In genomic region chr6:149101076-149101942, GRCm38 (mm10) we compare ENCODE assay signal across 8 mouse cellular contexts. TPM values are rescaled to one million over a fixed set of nuclear protein-coding genes. Genes with fewer than 3 reads are reported as not detected.
DNase-seq lines count a peak whose midpoint lies in the region; ATAC-seq and TF ChIP-seq lines count a peak whose summit lies in the region.

TSS of gene Dennd5b (minus strand) at chr6:149101680.

- no peak for TF ChIP-seq CTCF in C2C12 (IDR thresholded peaks at IDR 0.05; ENCODE audit: control insufficient read depth, insufficient read depth, insufficient read length)
- TF ChIP-seq CTCF in brain, embryonic 14.5 days (IDR thresholded peaks at IDR 0.05; ENCODE audit: borderline replicate concordance, extremely low read depth, insufficient read depth, insufficient read length) = no peak
- no peak for TF ChIP-seq CTCF in heart, postnatal 0 days (IDR thresholded peaks at IDR 0.05; ENCODE audit: low read depth)
- no peak for TF ChIP-seq CTCF in liver, embryonic 14.5 days (IDR thresholded peaks at IDR 0.05; ENCODE audit: low read depth)
- TF ChIP-seq CTCF in testis, adult 2 months (IDR thresholded peaks at IDR 0.05; ENCODE audit: control insufficient read depth, insufficient read depth, insufficient replicate concordance, low read depth, low read length) = no peak

- peak within 1 kb of the TSS; percentile 72 for H3K4me3 ChIP-seq in C2C12 (ENCODE audit: insufficient read depth, poor library complexity, severe bottlenecking)
- H3K4me3 ChIP-seq in forebrain, embryonic 13.5 days = peak within 1 kb of the TSS; percentile 73
- peak within 1 kb of the TSS; percentile 92 for H3K4me3 ChIP-seq in heart, postnatal 0 days (ENCODE audit: low read depth, low read length)
- peak within 1 kb of the TSS; percentile 52 to 60 for H3K4me3 ChIP-seq in liver, embryonic 14.5 days (ENCODE audit: insufficient read depth in 1 of 2, low read depth in 2 of 2, low read length in 2 of 2)
- H3K4me3 ChIP-seq in neural tube, embryonic 13.5 days = peak within 1 kb of the TSS; percentile 87
- H3K4me3 ChIP-seq in testis, adult 2 months (ENCODE audit: control insufficient read depth, low read depth, low read length) = peak within 1 kb of the TSS; percentile 88

- WGBS in forebrain, embryonic 13.5 days = under 1% methylated on average over 121 of the region's 124 CpGs
- under 1% methylated on average over 101 of the region's 124 CpGs for WGBS in heart, postnatal 0 days
- WGBS in liver, embryonic 14.5 days (ENCODE audit: insufficient replicate concordance) = under 1% methylated on average over 122 of the region's 124 CpGs
- WGBS in neural tube, embryonic 13.5 days = under 1% methylated on average over 119 of the region's 124 CpGs

- DNase-seq in brain, embryonic 14.5 days (ENCODE audit: low read depth) = peak; percentile 95
- peak; percentile 73 for DNase-seq in heart, postnatal 0 days (ENCODE audit: low spot score)
- DNase-seq in kidney, postnatal 36 days = peak; percentile 85 to 94
- DNase-seq in liver, embryonic 14.5 days (ENCODE audit: low read depth in 3 of 3, low spot score in 3 of 3) = peak in 1 of 3 experiments; percentile 7

- peak; percentile 89 for TF ChIP-seq POLR2A in brain, embryonic 14.5 days (IDR thresholded peaks at IDR 0.05; ENCODE audit: borderline replicate concordance, extremely low read depth, insufficient read depth, insufficient read length, poor library complexity, severe bottlenecking)
- peak; percentile 67 for TF ChIP-seq POLR2A in testis, adult 2 months (IDR thresholded peaks at IDR 0.05; ENCODE audit: control insufficient read depth, low read depth, low read length)

- H3K4me1 ChIP-seq in forebrain, embryonic 13.5 days = peaks cover 11% of the 10 kb centered on the region
- H3K4me1 ChIP-seq in heart, postnatal 0 days (ENCODE audit: control insufficient read depth, insufficient read depth) = no peaks in the 10 kb centered on the region
- H3K4me1 ChIP-seq in liver, embryonic 14.5 days (replicated peaks; ENCODE audit: control insufficient read depth in 2 of 2, insufficient read depth in 2 of 2, low read length in 1 of 2) = no peaks in the 10 kb centered on the region
- peaks cover 15% of the 10 kb centered on the region for H3K4me1 ChIP-seq in neural tube, embryonic 13.5 days (replicated peaks)
- H3K4me1 ChIP-seq in testis, adult 2 months (ENCODE audit: control insufficient read depth, insufficient read depth, low read length) = no peaks in the 10 kb centered on the region; the same call in 1 of the 2 replicates

- H3K27ac ChIP-seq in forebrain, embryonic 13.5 days = peak within 1 kb of the TSS; percentile 98
- peak within 1 kb of the TSS; percentile 94 for H3K27ac ChIP-seq in heart, postnatal 0 days (ENCODE audit: low read depth)
- H3K27ac ChIP-seq in liver, embryonic 14.5 days = peak within 1 kb of the TSS; percentile 16; the same call in 1 of the 2 replicates
- peak within 1 kb of the TSS; percentile 99 for H3K27ac ChIP-seq in neural tube, embryonic 13.5 days (replicated peaks)
- H3K27ac ChIP-seq in testis, adult 2 months (ENCODE audit: control insufficient read depth, insufficient read depth, low read depth, low read length) = peak within 1 kb of the TSS; percentile 93

- ATAC-seq in forebrain, embryonic 13.5 days = peak; percentile 95
- peak; percentile 90 for ATAC-seq in heart, postnatal 0 days (ENCODE audit: insufficient read depth, low read depth)
- peak; percentile 73 for ATAC-seq in liver, embryonic 14.5 days (ENCODE audit: insufficient read depth)
- ATAC-seq in neural tube, embryonic 13.5 days (ENCODE audit: low read depth) = peak; percentile 93

- peak within 1 kb of the TSS; percentile 73 for H3K4me2 ChIP-seq in forebrain, embryonic 13.5 days
- peak within 1 kb of the TSS; percentile 83 for H3K4me2 ChIP-seq in heart, postnatal 0 days (ENCODE audit: low read depth, low read length)
- peak within 1 kb of the TSS; percentile 51 for H3K4me2 ChIP-seq in liver, embryonic 14.5 days (ENCODE audit: low read depth)
- peak within 1 kb of the TSS; percentile 65 for H3K4me2 ChIP-seq in neural tube, embryonic 13.5 days

- peaks cover 30% of the 10 kb centered on the region for H3K79me3 ChIP-seq in C2C12 (ENCODE audit: low read depth)

- no peaks in the 10 kb centered on the region for H3K27me3 ChIP-seq in C2C12 (ENCODE audit: control insufficient read depth, insufficient read depth, insufficient read length)
- no peaks in the 10 kb centered on the region for H3K27me3 ChIP-seq in forebrain, embryonic 13.5 days
- no peaks in the 10 kb centered on the region for H3K27me3 ChIP-seq in heart, postnatal 0 days (ENCODE audit: control insufficient read depth, insufficient read depth, low read length)
- H3K27me3 ChIP-seq in liver, embryonic 14.5 days (ENCODE audit: control insufficient read depth, insufficient read depth, low read length) = peaks cover 25% of the 10 kb centered on the region
- H3K27me3 ChIP-seq in neural tube, embryonic 13.5 days = no peaks in the 10 kb centered on the region
- H3K27me3 ChIP-seq in testis, adult 2 months (ENCODE audit: control insufficient read depth, insufficient read depth, low read length) = no peaks in the 10 kb centered on the region

- no peaks in the 10 kb centered on the region for H3K9me3 ChIP-seq in forebrain, embryonic 13.5 days (replicated peaks)
- no peaks in the 10 kb centered on the region for H3K9me3 ChIP-seq in heart, postnatal 0 days (replicated peaks; ENCODE audit: control insufficient read depth, low read length)
- H3K9me3 ChIP-seq in liver, embryonic 14.5 days (ENCODE audit: control insufficient read depth, low read length) = no peaks in the 10 kb centered on the region
- H3K9me3 ChIP-seq in neural tube, embryonic 13.5 days = no peaks in the 10 kb centered on the region

- peak within 1 kb of the TSS; percentile 84 for H3ac ChIP-seq in C2C12 (ENCODE audit: control insufficient read depth, insufficient read length, low read depth)

- peaks cover 49% of the 10 kb centered on the region for H3K79me2 ChIP-seq in C2C12 (ENCODE audit: control insufficient read depth, insufficient read depth)

- H3K36me3 ChIP-seq in C2C12 (ENCODE audit: control insufficient read depth, insufficient read depth) = no peaks in the 10 kb centered on the region
- H3K36me3 ChIP-seq in forebrain, embryonic 13.5 days (ENCODE audit: poor library complexity, severe bottlenecking) = no peaks in the 10 kb centered on the region
- H3K36me3 ChIP-seq in heart, postnatal 0 days (replicated peaks; ENCODE audit: control insufficient read depth, insufficient read depth, low read length) = no peaks in the 10 kb centered on the region
- H3K36me3 ChIP-seq in liver, embryonic 14.5 days (replicated peaks; ENCODE audit: control insufficient read depth, insufficient read depth, low read depth) = no peaks in the 10 kb centered on the region
- H3K36me3 ChIP-seq in neural tube, embryonic 13.5 days = no peaks in the 10 kb centered on the region
- no peaks in the 10 kb centered on the region for H3K36me3 ChIP-seq in testis, adult 2 months (ENCODE audit: control insufficient read depth, insufficient read depth, low read length)

- peak within 1 kb of the TSS; percentile 95 for H3K9ac ChIP-seq in forebrain, embryonic 13.5 days
- peak within 1 kb of the TSS; percentile 91 for H3K9ac ChIP-seq in heart, postnatal 0 days (replicated peaks; ENCODE audit: low read depth, low read length)
- H3K9ac ChIP-seq in liver, embryonic 14.5 days (replicated peaks) = peak within 1 kb of the TSS; percentile 35
- H3K9ac ChIP-seq in neural tube, embryonic 13.5 days = peak within 1 kb of the TSS; percentile 96

- no peak for TF ChIP-seq EP300 in heart, postnatal 0 days (IDR thresholded peaks at IDR 0.05; ENCODE audit: low read depth)
- no peak for TF ChIP-seq EP300 in liver, embryonic 14.5 days (IDR thresholded peaks at IDR 0.05; ENCODE audit: low read depth)

TF ChIP-seq in C2C12, 6 proteins besides CTCF, POLR2A, EP300 and RAD21:
- TF ChIP-seq MAX (IDR thresholded peaks at IDR 0.05) (no peak), MYOD1 (IDR thresholded peaks at IDR 0.05; ENCODE audit: control insufficient read depth, insufficient read length, low read depth) (no peak), FOSL1 (IDR thresholded peaks at IDR 0.05; ENCODE audit: insufficient read depth, low read length, poor library complexity, severe bottlenecking) (no peak), MYOG (IDR thresholded peaks at IDR 0.05; ENCODE audit: control insufficient read depth, extremely low read depth, insufficient read length) (no peak), CEBPB (IDR thresholded peaks at IDR 0.05; ENCODE audit: low read depth) (no peak), USF1 (IDR thresholded peaks at IDR 0.05; ENCODE audit: low read depth) (no peak)

RNA-seq across cellular contexts. Expression of gene Dennd5b, which starts in this region (rescaled TPM):
- 2.6 TPM for polyA plus RNA-seq in C2C12 (2012; fragmentation: generic; extraction: Trizol)
- 10.3 and 16.6 TPM in 2 replicates for polyA plus RNA-seq in brain, embryonic 14.5 days (2012; rRNA removed)
- polyA plus RNA-seq in forebrain, embryonic 13.5 days (2015; fragmentation: Nextera tagmentation; extraction: Ambion mirVana) = 13.5 and 13.9 TPM in 2 replicates
- total RNA-seq in heart, postnatal 0 days (2014; rRNA removed; ENCODE audit: low replicate concordance) = 25.5 and 29.1 TPM in 2 replicates
- polyA plus RNA-seq in heart, postnatal 0 days (2015; fragmentation: Nextera tagmentation; extraction: Ambion mirVana) = 5.4 and 5.6 TPM in 2 replicates
- 1.8 and 2.3 TPM in 2 replicates for polyA plus RNA-seq in liver, embryonic 14.5 days (2012; rRNA removed)
- 3.1 and 3.3 TPM in 2 replicates for polyA plus RNA-seq in liver, embryonic 14.5 days (2014; fragmentation: Nextera tagmentation; extraction: Ambion mirVana)
- 14.3 and 14.7 TPM in 2 replicates for polyA plus RNA-seq in neural tube, embryonic 13.5 days (2015; fragmentation: Nextera tagmentation; extraction: Ambion mirVana)
- polyA plus RNA-seq in testis, adult 2 months (2012; rRNA removed) = 8.0 and 9.1 TPM in 2 replicates

Comparison
In these comparisons a context has a peak if more than half of its experiments do, and no peak if none do; other contexts are left out.
1. H3K27ac ChIP-seq: peak in every context shown above with its lines; median percentile 99 in neural tube, embryonic 13.5 days; 98 in forebrain, embryonic 13.5 days; 94 in heart, postnatal 0 days; 93 in testis, adult 2 months; 16 in liver, embryonic 14.5 days.
2. H3K9ac ChIP-seq: peak in every context shown above with its lines; median percentile 96 in neural tube, embryonic 13.5 days; 95 in forebrain, embryonic 13.5 days; 91 in heart, postnatal 0 days; 35 in liver, embryonic 14.5 days.